Mouse (Mus musculus) duodenum, adult 2 months (tissue): ENCODE results near the gene Dgka. TPM values are rescaled to one million over a fixed set of nuclear protein-coding genes. Genes with fewer than 3 reads are reported as not detected.

Experiments
- polyA plus RNA-seq: library from polyadenylated mRNA; depleted of rRNA; stranded (reverse); fragments of >200 nt; gene quantifications from 2 replicates; pipeline ENCODE4 v1.2.3, GENCODE M21; 2012; ENCODE audit warnings: low replicate concordance; rRNA removed

The Dgka gene
- polyA plus RNA-seq, result 34.6 and 50.5 TPM in 2 replicates

GRCm38 (mm10) chr10:128744680-128745601 is at the start of gene Dgka:
Dgka (minus strand) TSS chr10:128744855.

GRCm38 (mm10) chr10:128790398-128791124 is 45.9 kb upstream of the Dgka start, which contains the start of gene Mmp19:
Mmp19 (plus strand) TSS chr10:128790910.

DNA sequence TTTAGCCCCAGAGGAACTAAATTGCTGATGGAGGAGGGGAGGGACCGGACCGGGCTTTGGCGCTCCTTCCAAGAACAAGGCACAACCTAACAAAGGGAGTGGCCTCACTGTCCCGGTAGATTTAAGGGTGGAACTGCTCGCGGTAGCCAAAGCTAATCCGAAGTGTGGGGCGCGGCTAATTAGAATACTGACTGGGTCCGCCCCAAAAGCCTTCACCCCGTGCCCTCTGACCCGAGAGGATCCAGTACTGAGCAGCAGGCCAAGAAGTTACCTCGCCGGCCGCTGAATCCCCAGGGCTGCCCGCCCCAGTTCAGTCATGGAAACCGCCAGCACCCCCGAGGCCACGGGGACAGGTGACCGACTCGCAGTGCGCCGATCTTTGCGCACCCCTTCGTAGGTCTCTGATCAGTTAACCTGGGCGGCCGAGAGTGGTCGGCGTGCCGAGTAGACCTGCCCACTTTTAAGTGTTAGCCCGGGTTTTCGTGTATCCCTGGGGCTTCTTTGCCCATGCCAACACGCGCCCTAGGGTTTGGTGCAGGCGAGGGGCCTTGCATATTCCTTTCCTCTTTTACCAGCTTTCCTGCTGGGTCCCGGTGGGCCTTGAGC is 3.1 kb upstream of the Dgka start, which contains the start of gene Pym1:
Gene Pym1 (plus strand): TSS at position 244 of the 606 bp plus-strand sequence.

DNA sequence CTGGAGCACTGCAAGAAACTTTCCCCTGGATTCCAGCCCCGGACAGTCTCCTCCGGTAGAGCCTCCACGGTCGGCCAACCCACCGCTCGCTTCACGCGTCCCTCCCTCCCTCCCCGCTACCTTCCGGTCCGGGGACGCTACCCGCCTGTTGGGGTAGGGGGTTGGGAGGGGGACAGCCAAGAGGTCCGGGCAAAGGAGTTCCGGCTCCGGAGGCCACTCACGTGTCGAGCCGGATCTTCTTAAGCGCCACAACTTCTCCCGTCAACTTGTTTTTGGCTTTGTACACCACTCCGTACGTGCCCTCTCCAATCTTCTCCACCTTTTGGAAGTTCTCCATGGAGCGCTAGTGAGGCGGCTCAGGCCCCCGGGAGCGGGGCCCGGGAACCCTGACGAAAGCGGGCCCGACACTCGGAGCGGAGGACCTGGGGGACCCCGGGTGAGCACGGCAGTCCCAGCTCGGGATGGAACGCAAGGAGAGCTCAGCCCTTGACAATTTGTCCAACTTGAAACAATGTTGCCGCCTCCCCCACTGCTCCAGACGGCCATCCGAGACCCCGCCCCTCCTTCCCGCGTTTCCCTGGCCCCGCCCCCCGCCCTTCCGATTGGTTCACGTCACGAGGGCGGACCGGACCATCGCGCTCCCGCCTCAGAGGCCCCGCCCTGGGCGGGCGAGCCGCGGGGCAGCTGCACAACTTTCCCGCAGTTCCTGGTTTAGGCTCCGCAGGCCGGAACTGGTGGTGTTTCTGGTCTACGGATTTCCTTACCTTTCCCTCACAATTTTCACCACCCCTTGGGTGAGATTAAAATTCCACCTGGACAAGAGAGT is 40.0 kb downstream of the Dgka start, which contains the start of gene Cdk2:
Gene Cdk2 (minus strand): TSS at position 541 of the 826 bp plus-strand sequence.

GRCm38 (mm10) chr10:128703895-128704294 is 40.8 kb downstream of the Dgka start, which contains the start of gene Pmel:
Pmel (plus strand) TSS chr10:128704195.

DNA sequence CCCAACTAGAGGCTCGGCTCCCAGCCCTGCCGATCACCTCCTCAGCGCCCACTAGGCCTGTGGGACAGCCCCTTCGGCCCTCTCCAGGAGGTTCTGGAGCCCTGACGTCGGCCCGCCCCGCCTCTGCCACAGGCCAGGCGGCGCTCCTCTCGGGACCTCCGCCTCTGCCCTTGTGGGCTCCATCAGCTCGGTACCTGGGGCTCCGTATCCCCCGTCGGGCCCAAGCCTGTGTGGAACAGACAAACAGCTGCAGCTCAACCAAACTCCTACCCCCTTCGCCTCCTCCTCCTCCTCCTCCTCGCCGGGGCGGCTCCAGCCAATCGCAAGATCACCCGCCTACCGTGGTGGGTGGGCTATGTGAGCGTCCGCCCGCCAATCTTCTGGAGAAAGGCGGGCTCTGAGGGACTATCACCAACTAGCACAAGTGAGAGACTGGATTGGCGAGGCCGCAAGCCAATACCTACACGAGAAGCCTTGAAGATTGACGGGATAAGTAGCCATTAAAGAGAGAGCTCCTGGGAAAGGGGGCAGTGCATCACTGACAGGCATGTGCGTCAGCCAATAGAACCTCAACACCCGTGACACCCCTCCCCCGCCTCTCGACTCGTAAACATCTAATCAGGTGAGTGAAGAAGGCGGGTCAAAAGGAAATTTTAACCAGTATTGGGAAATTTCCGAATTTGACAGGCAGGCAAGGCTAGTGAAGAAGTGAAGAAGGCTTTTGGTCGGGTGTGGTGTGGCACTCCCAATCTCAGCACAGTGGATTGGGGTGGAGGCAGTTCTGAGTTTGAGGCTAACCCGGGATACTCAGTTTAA is 48.5 kb downstream of the Dgka start, which contains the start of gene Rab5b:
Gene Rab5b (minus strand): TSS at position 273 of the 816 bp plus-strand sequence.

GRCm38 (mm10) chr10:128673763-128674468 is 70.7 kb downstream of the Dgka start, which contains the start of gene Suox:
Suox (minus strand) TSS chr10:128674073.

Other genes starting within 250 kb of the Dgka start
- gene Myl6b, start 246.2 kb downstream of the Dgka start, polyA plus RNA-seq, result 1.4 and 1.8 TPM in 2 replicates
- gene Esyt1, start 219.0 kb downstream of the Dgka start, polyA plus RNA-seq, result 22.7 and 25.3 TPM in 2 replicates
- gene Zc3h10, start 197.1 kb downstream of the Dgka start, polyA plus RNA-seq, result 12.1 and 13.9 TPM in 2 replicates
- 1,592 and 1,915 TPM in 2 replicates for gene Rpl41, start 195.6 kb downstream of the Dgka start, polyA plus RNA-seq
- 4.9 and 9.0 TPM in 2 replicates for gene Pa2g4, start 178.9 kb downstream of the Dgka start, polyA plus RNA-seq
- gene Erbb3, start 155.2 kb downstream of the Dgka start, polyA plus RNA-seq, result 45.3 and 63.8 TPM in 2 replicates
- gene Rps26, start 118.1 kb downstream of the Dgka start, polyA plus RNA-seq, result 885 and 900 TPM in 2 replicates
- gene Ikzf4, start 98.9 kb downstream of the Dgka start, polyA plus RNA-seq, result 0.74 and 1.6 TPM in 2 replicates
- gene Suox, start 70.8 kb downstream of the Dgka start, polyA plus RNA-seq, result 3.8 and 12.6 TPM in 2 replicates
- gene Rab5b, start 48.6 kb downstream of the Dgka start, polyA plus RNA-seq, result 21.5 and 28.1 TPM in 2 replicates
- gene Pmel, start 40.7 kb downstream of the Dgka start, polyA plus RNA-seq, result 1.1 and 2.5 TPM in 2 replicates
- gene Cdk2, start 39.8 kb downstream of the Dgka start, polyA plus RNA-seq, result 4.6 and 8.6 TPM in 2 replicates
- 16.5 and 19.9 TPM in 2 replicates for gene Pym1, start 3.0 kb upstream of the Dgka start, polyA plus RNA-seq
- 0.55 and 1.0 TPM in 2 replicates for gene Mmp19, start 46.1 kb upstream of the Dgka start, polyA plus RNA-seq
- 7.2 and 12.6 TPM in 2 replicates for gene Dnajc14, start 59.2 kb upstream of the Dgka start, polyA plus RNA-seq
- gene Tmem198b, start 59.5 kb upstream of the Dgka start, polyA plus RNA-seq, result 7.6 and 10.1 TPM in 2 replicates
- gene Sarnp, start 72.5 kb upstream of the Dgka start, polyA plus RNA-seq, result 0.52 and 0.97 TPM in 2 replicates
- 47.6 and 49.5 TPM in 2 replicates for gene Ormdl2, start 76.8 kb upstream of the Dgka start, polyA plus RNA-seq
- 0.36 and 0.58 TPM in 2 replicates for gene Gdf11, start 146.9 kb upstream of the Dgka start, polyA plus RNA-seq
- gene Cd63, start 156.1 kb upstream of the Dgka start, polyA plus RNA-seq, result 52.9 and 71.0 TPM in 2 replicates
- gene Rdh5, start 178.0 kb upstream of the Dgka start, polyA plus RNA-seq, result 32.9 and 39.5 TPM in 2 replicates
- gene Bloc1s1, start 179.2 kb upstream of the Dgka start, polyA plus RNA-seq, result 74.1 and 80.1 TPM in 2 replicates
- 10.0 and 17.7 TPM in 2 replicates for gene Itga7, start 189.0 kb upstream of the Dgka start, polyA plus RNA-seq
- 35.7 and 44.8 TPM in 2 replicates for gene Mettl7b, start 216.1 kb upstream of the Dgka start, polyA plus RNA-seq
- not detected in 2 replicates for gene Olfr9, start 244.6 kb upstream of the Dgka start, polyA plus RNA-seq